Mouse (Mus musculus) liver, postnatal 0 days (tissue): ENCODE measurements around the gene Ttll11. TPM values are rescaled to one million over a fixed set of nuclear protein-coding genes. Genes with fewer than 3 reads are reported as not detected.
A peak's percentile ranks its signal among the peaks of the same experiment; 100 is the strongest.

Source experiments
- ATAC-seq: fragments of 200-750 bp; cut with Nextera tagmentation; 2 replicates; pipeline ENCODE4 v1.8.0; 2017; ENCODE audit warnings: mild to moderate bottlenecking, moderate library complexity
- DNase-seq: peaks from one replicate; pipeline ENCODE4 v3.0.0-alpha.2; 2016
- H3K27ac ChIP-seq: fragments of 300-500 bp; sonication (generic); 2 replicates; pipeline ENCODE4 v1.5.1; 2014; ENCODE audit warnings: antibody characterized with exemption, moderate library complexity, mild to moderate bottlenecking, low read depth
- H3K27me3 ChIP-seq: fragments of 300-500 bp; sonication (generic); 2 replicates; pipeline ENCODE4 v1.6.1; 2014; ENCODE audit warnings: low read length, control low read depth, mixed read lengths; ENCODE audit not compliant: insufficient read depth
- H3K36me3 ChIP-seq: fragments of 300-500 bp; sonication (generic); replicated peaks from 2 replicates; pipeline ENCODE4 v1.6.1; 2014; ENCODE audit warnings: mild to moderate bottlenecking, control low read depth, low read length, moderate library complexity, mixed read lengths; ENCODE audit not compliant: insufficient read depth
- H3K4me1 ChIP-seq: fragments of 300-500 bp; sonication (generic); 2 replicates; pipeline ENCODE4 v1.6.1; 2014; ENCODE audit warnings: antibody characterized with exemption, mild to moderate bottlenecking, control low read depth; ENCODE audit not compliant: insufficient read depth
- H3K4me2 ChIP-seq: fragments of 300-500 bp; sonication (generic); 2 replicates; pipeline ENCODE4 v1.6.1; 2014; ENCODE audit warnings: low read depth, mild to moderate bottlenecking, low read length, moderate library complexity, mixed read lengths
- H3K4me3 ChIP-seq: fragments of 300-500 bp; sonication (generic); 2 replicates; pipeline ENCODE4 v1.5.1; 2014; ENCODE audit warnings: low read depth, low read length
- H3K9ac ChIP-seq: fragments of 300-500 bp; sonication (generic); replicated peaks from 2 replicates; pipeline ENCODE4 v1.6.1; 2014; ENCODE audit warnings: mild to moderate bottlenecking, moderate library complexity
- H3K9me3 ChIP-seq: fragments of 300-500 bp; sonication (generic); 2 replicates; pipeline ENCODE4 v1.6.1; 2016; ENCODE audit warnings: mild to moderate bottlenecking, control low read depth, low read length, mixed read lengths
- CTCF ChIP-seq: sonication (generic); IDR thresholded peaks from 2 replicates; pipeline ENCODE4 v1.5.1; 2016; ENCODE audit warnings: antibody characterized with exemption, low read depth
- EP300 ChIP-seq: IDR thresholded peaks from 2 replicates; pipeline ENCODE4 v1.6.1; 2016; ENCODE audit warnings: antibody characterized with exemption, low read depth, mild to moderate bottlenecking
- WGBS: fragments of 180-500 bp; shearing (Covaris S2); extraction: QIAGEN DNeasy Blood & Tissue Kit; methylation state at CpG from one replicate; pipeline ENCODE4 v1.1.7; 2014; ENCODE audit not compliant: insufficient replicate concordance; 5-methylcytosine and 5-hydroxymethylcytosine counted together
- polyA plus RNA-seq: library from polyadenylated mRNA; unstranded; fragments of >200 nt; fragmentation: Nextera tagmentation; extraction: Ambion mirVana; gene quantifications from 2 replicates; pipeline ENCODE4 v1.2.1, GENCODE M21; 2015

The Ttll11 gene
- polyA plus RNA-seq, 1 experiment from 2014 or later: 1.1 TPM

- Histone ChIP-seq H3K4me3 (no peak overlapping the region), H3K4me2 (no peak overlapping the region), H3K4me1 (peaks cover 4% of the 10 kb centered on the region; the same call in 1 of the 2 replicates), H3K36me3 (peaks cover 17% of the 10 kb centered on the region), H3K9me3 (no peaks in the 10 kb centered on the region), H3K9ac (no peak overlapping the region), H3K27ac (no peak overlapping the region), H3K27me3 (no peaks in the 10 kb centered on the region)
- ATAC-seq: no peak
- WGBS: 88% methylated on average over 13 of the region's 13 CpGs
- DNase-seq: no peak
- TF ChIP-seq EP300: no peak
- TF ChIP-seq CTCF: no peak
These were observed 259.2 kb downstream of the Ttll11 start for GRCm38 (mm10) chr2:35720550-35720949.

- no peak overlapping the region for H3K4me3 ChIP-seq
- no peak overlapping the region for H3K9ac ChIP-seq
- H3K9me3 ChIP-seq: no peaks in the 10 kb centered on the region
- H3K36me3 ChIP-seq: peaks cover 21% of the 10 kb centered on the region
- ATAC-seq (no peak), DNase-seq (no peak)
- TF ChIP-seq EP300: no peak
- no peak for TF ChIP-seq CTCF
- peaks cover 4% of the 10 kb centered on the region; the same call in 1 of the 2 replicates for H3K4me1 ChIP-seq
- WGBS: 88% methylated on average over 12 of the region's 12 CpGs
- H3K4me2 ChIP-seq: no peak overlapping the region
- H3K27me3 ChIP-seq: no peaks in the 10 kb centered on the region
- H3K27ac ChIP-seq: no peak overlapping the region
These were observed 259.6 kb downstream of the Ttll11 start for GRCm38 (mm10) chr2:35720104-35720503.

GRCm38 (mm10) chr2:35719230-35720005 lies 260.3 kb downstream of the Ttll11 start:
- Histone ChIP-seq H3K27ac (no peak overlapping the region), H3K4me1 (peaks cover 6% of the 10 kb centered on the region; the same call in 1 of the 2 replicates), H3K4me3 (no peak overlapping the region), H3K9me3 (no peaks in the 10 kb centered on the region), H3K27me3 (no peaks in the 10 kb centered on the region), H3K36me3 (peaks cover 21% of the 10 kb centered on the region), H3K9ac (no peak overlapping the region), H3K4me2 (no peak overlapping the region)
- no peak for ATAC-seq
- TF ChIP-seq CTCF (no peak), EP300 (no peak)
- WGBS: 78% methylated on average over 12 of the region's 12 CpGs
- DNase-seq: no peak

- WGBS: 81% methylated on average over 9 of the region's 9 CpGs
- no peak overlapping the region for H3K4me2 ChIP-seq
- no peak overlapping the region for H3K4me3 ChIP-seq
- TF ChIP-seq EP300 (no peak), CTCF (no peak)
- H3K27ac ChIP-seq: peak overlapping the region; percentile 64; the same call in 1 of the 2 replicates
- ATAC-seq (no peak), DNase-seq (no peak)
- H3K4me1 ChIP-seq: peaks cover 6% of the 10 kb centered on the region; the same call in 1 of the 2 replicates
- no peaks in the 10 kb centered on the region for H3K9me3 ChIP-seq
- no peaks in the 10 kb centered on the region for H3K27me3 ChIP-seq
- H3K36me3 ChIP-seq: peaks cover 19% of the 10 kb centered on the region
- H3K9ac ChIP-seq: no peak overlapping the region
These were observed 261.1 kb downstream of the Ttll11 start for GRCm38 (mm10) chr2:35718662-35719061.

GRCm38 (mm10) chr2:35718003-35718500 lies 261.7 kb downstream of the Ttll11 start:
- H3K36me3 ChIP-seq: peaks cover 17% of the 10 kb centered on the region
- no peak for TF ChIP-seq CTCF
- no peak for TF ChIP-seq EP300
- WGBS: 60% methylated on average over 5 of the region's 5 CpGs

DNA sequence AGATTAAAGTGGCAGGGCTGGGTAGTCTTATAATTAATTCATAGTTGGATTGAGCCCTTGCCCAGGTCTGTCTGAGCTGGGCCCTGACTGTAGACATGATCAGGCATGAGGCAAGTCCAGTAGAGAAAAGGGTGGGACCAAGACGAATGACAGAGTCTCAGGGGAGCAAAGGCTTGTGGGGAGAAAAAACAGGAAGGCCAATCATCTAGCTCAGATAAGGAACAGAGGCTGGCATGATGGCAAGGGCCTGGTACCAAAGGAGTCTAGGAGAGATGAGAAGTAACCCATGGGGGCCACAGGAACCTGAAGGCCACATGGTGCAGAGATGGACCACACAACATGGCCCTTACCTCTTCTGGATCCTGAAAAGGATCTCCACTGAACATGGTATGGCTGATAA lies 263.5 kb downstream of the Ttll11 start:
- Histone ChIP-seq H3K9ac (no peak overlapping the region), H3K27ac (no peak overlapping the region), H3K9me3 (no peaks in the 10 kb centered on the region), H3K4me1 (peaks cover 6% of the 10 kb centered on the region; the same call in 1 of the 2 replicates), H3K27me3 (no peaks in the 10 kb centered on the region), H3K36me3 (peaks cover 15% of the 10 kb centered on the region), H3K4me3 (no peak overlapping the region), H3K4me2 (no peak overlapping the region)
- TF ChIP-seq CTCF (no peak), EP300 (no peak)
- 40% methylated on average over 1 of the region's 1 CpGs for WGBS
- ATAC-seq (no peak), DNase-seq (no peak)

More at GRCm38 (mm10) chr2:35718003-35718500, 261.7 kb downstream of the Ttll11 start:
- 0 out of 2 replicates have a peak, but pooled peaks have one; percentile 13 for ATAC-seq
- H3K9me3 ChIP-seq: no peaks in the 10 kb centered on the region
- no peak for DNase-seq
- H3K4me3 ChIP-seq: no peak overlapping the region
- no peaks in the 10 kb centered on the region for H3K27me3 ChIP-seq
- no peak overlapping the region for H3K9ac ChIP-seq
- H3K4me2 ChIP-seq: no peak overlapping the region
- H3K4me1 ChIP-seq: peaks cover 6% of the 10 kb centered on the region; the same call in 1 of the 2 replicates
- peak overlapping the region; percentile 64; the same call in 1 of the 2 replicates for H3K27ac ChIP-seq
